Mouse (Mus musculus): Measurements from ENCODE around the gene Fbxw13. TPM values are rescaled to one million over a fixed set of nuclear protein-coding genes. Genes with fewer than 3 reads are reported as not detected.
"Not testable (repeated sequence)": the region's sequence is repeated elsewhere in the genome, so short reads cannot be mapped to it uniquely, and the experiment has no call there.

The Fbxw13 gene
- total RNA-seq (2021) = not detected

DNA sequence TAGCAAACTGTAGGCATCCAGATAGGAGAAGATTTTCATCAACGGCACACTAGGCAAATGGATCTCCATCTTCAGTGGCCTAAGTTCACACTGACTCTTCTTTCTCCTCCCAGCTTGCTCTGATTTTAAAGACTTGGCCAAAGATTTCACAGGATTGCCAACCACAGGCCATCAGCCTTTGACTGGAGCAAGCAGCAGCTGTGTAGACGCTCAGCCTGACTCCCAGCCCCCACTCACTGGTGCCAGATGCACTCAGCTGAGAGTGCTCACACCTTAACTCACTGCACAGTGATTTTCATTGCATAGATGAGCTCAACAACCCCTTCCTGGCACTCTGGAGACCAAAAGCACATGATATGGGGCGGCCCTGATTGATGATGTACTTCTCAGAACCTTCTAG lies at the start of gene Fbxw13:
TSS of gene Fbxw13 (minus strand) at position 101 of the 400 bp plus-strand sequence.
- intact Hi-C loops (cut with DNase I); DNase-seq (ENCODE audit: low spot score): not testable (repeated sequence)

- intact Hi-C loops (cut with DNase I) = no loop called here
- DNase-seq (ENCODE audit: low spot score) = no peak
Observed at GRCm38 (mm10) chr9:109234654-109235053, 38.9 kb upstream of the Fbxw13 start, which contains the start of gene Fbxw20. Gene Fbxw20, minus strand, starts transcription at chr9:109234754.

DNA sequence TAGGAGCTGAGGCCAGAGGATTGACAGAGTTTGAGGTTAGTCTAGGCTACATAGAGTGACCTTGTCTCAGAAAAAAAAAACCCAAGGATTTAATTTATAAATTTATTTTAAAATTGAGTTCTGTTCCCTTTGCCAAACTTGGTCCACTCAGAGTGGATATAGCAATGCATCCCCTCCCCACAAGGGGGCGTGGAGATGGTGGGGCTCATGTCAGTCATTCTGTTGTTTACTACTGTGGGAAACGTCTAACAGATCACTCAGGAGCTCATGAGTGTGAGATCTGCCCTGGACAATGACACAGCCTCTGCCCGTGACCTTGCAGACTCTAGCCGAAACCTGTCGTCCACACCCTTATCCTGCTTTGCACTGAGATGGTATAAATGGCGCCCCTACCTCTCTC lies 22.7 kb upstream of the Fbxw13 start:
- intact Hi-C loops (cut with DNase I) = no loop called here
- DNase-seq (ENCODE audit: low spot score) = no peak

GRCm38 (mm10) chr9:109201347-109201746 lies 5.6 kb upstream of the Fbxw13 start:
- DNase-seq (ENCODE audit: low spot score); intact Hi-C loops (cut with DNase I): not testable (repeated sequence)

DNA sequence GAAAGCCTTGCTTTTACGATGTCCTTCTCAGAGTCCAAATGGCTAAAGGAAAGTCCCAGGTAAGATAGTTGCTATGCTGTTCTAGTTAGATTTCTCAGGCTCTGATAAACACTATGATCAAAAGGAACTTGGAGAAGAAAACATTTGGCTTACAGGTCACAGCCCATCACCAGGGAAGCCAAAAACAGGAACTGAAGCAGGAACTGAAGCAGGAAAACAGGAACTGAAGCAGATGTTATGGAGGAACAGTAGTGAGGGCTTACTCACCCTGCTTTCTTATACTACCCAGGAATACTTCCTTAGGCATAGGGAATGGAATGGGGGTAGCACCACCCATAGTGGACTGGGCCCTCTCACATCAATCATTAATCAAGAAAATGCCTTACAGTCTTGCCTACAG lies 4.6 kb upstream of the Fbxw13 start:
- intact Hi-C loops (cut with DNase I) = no loop called here
- no peak for DNase-seq (ENCODE audit: low spot score)

- intact Hi-C loops (cut with DNase I) = no loop called here
- DNase-seq (ENCODE audit: low spot score) = no peak
Observed at GRCm38 (mm10) chr9:109199353-109199752, 3.6 kb upstream of the Fbxw13 start.

GRCm38 (mm10) chr9:109177208-109177607 lies 18.6 kb downstream of the Fbxw13 start:
- intact Hi-C loops (cut with DNase I) = no loop called here
- no peak for DNase-seq (ENCODE audit: low spot score)

DNA sequence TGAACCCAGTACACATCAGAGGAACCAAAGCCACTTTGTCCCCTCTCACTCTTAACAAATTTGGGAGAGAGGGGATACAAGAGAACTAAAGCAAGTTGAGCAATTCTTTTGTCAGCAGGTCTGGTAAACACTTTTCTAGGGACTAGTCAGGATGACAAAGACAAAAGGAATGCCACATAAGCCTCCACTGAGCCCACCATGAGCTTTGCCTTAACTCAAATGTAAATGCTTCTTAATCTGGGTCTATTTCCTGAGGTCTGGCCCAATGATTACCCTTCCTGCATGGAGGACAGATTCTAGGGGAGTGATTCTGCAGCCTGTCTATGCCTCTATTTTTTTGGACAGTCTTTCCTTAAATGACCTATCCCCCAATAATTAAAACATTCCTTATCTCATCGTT lies 19.5 kb downstream of the Fbxw13 start:
- intact Hi-C loops (cut with DNase I) = no loop called here
- no peak for DNase-seq (ENCODE audit: low spot score)

GRCm38 (mm10) chr9:109167316-109167715 lies 28.5 kb downstream of the Fbxw13 start:
- DNase-seq (ENCODE audit: low spot score) = no peak
- intact Hi-C loops (cut with DNase I) = no loop called here

DNA sequence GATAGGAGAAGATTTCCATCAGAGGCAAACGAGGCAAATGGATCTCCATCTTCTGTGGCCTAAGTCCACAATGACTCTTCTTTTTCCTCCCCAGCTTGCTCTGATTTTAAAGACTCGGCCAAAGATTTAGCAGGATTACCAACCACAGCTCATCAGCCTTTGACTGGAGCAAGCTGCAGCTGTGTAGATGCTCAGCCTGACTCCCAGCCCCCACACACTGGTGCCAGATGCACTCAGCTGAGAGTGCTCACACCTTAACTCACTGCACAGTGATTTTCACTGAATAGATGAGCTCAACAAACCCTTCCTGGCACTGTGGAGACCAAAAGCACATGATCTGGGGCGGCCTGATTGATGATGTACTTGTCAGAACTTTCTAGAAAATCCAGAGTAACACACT lies 33.8 kb downstream of the Fbxw13 start, which contains the start of gene Fbxw21:
TSS of gene Fbxw21 (minus strand) at position 101 of the 400 bp plus-strand sequence.
- intact Hi-C loops (cut with DNase I) = no loop called here
- DNase-seq (ENCODE audit: low spot score) = no peak

GRCm38 (mm10) chr9:109140414-109140813 lies 55.4 kb downstream of the Fbxw13 start:
- DNase-seq (ENCODE audit: low spot score); intact Hi-C loops (cut with DNase I): not testable (repeated sequence)

DNA sequence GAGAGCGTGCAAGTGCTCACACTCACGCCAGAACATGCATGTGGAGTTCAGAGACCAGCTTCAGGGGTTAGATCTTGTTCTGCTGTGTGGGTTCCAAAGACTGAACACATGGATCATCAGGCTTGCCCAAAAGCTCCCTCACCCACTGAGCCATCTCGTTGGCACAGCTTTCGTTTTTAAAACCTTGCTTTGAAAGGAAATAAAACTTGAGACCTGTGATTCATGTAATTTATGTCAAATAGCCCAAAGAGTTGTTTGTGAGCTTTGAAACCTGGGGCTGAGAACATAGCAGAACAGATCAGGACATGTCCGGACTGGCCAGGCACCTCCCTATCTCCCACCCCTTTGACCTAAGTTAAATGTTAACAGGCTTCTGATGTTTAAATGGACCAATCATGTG lies 65.7 kb downstream of the Fbxw13 start:
- DNase-seq (ENCODE audit: low spot score) = no peak
- intact Hi-C loops (cut with DNase I) = no loop called here

Other genes starting within 250 kb of the Fbxw13 start
- gene Col7a1, start 242.4 kb downstream of the Fbxw13 start, total RNA-seq (2021) = under 1 TPM; 0.23 to 0.61 TPM
- gene Ucn2, start 210.0 kb downstream of the Fbxw13 start, total RNA-seq (2021) = not detected
- gene Pfkfb4, start 204.2 kb downstream of the Fbxw13 start, total RNA-seq (2021) = 1 to 10 TPM; 2.3 to 2.7 TPM
- 10 to 100 TPM; 43.0 to 43.2 TPM for gene Shisa5, start 157.4 kb downstream of the Fbxw13 start, total RNA-seq (2021)
- 10 to 100 TPM; 11.9 to 12.9 TPM for gene Trex1, start 136.2 kb downstream of the Fbxw13 start, total RNA-seq (2021)
- gene Atrip, start 121.9 kb downstream of the Fbxw13 start, total RNA-seq (2021) = 1 to 10 TPM; 6.7 to 7.1 TPM
- gene Ccdc51, start 113.5 kb downstream of the Fbxw13 start, total RNA-seq (2021) = 10 to 100 TPM; 11.5 to 12.2 TPM
- 100 to 1,000 TPM; 243 to 255 TPM for gene Tma7, start 113.4 kb downstream of the Fbxw13 start, total RNA-seq (2021)
- gene Plxnb1, start 100.6 kb downstream of the Fbxw13 start, total RNA-seq (2021) = 10 to 100 TPM; 21.1 to 22.9 TPM
- not detected for gene Fbxw21, start 33.9 kb downstream of the Fbxw13 start, total RNA-seq (2021)
- not detected for gene Fbxw20, start 38.8 kb upstream of the Fbxw13 start, total RNA-seq (2021)
- not detected for gene Fbxw14, start 91.7 kb upstream of the Fbxw13 start, total RNA-seq (2021)
- gene Fbxw28, start 143.7 kb upstream of the Fbxw13 start, total RNA-seq (2021) = not detected
- not detected for gene Fbxw22, start 208.3 kb upstream of the Fbxw13 start, total RNA-seq (2021)